Mouse (Mus musculus) midbrain, embryonic 12.5 days (tissue): Measurements from ENCODE around the gene Mzf1. TPM values are rescaled to one million over a fixed set of nuclear protein-coding genes. Genes with fewer than 3 reads are reported as not detected.

Experiments used
- ATAC-seq: fragments of 200-750 bp; cut with Nextera tagmentation; 2 replicates; pipeline ENCODE4 v1.8.0; 2017; ENCODE audit warnings: low read depth, moderate TSS enrichment, moderate library complexity; ENCODE audit not compliant: low FRiP score
- H3K27ac ChIP-seq: fragments of 300-500 bp; sonication (generic); replicated peaks from 2 replicates; pipeline ENCODE4 v1.5.1; 2016; ENCODE audit warnings: mild to moderate bottlenecking
- H3K27me3 ChIP-seq: fragments of 300-500 bp; sonication (generic); 2 replicates; pipeline ENCODE4 v1.6.1; 2016; ENCODE audit warnings: mild to moderate bottlenecking
- H3K36me3 ChIP-seq: fragments of 300-500 bp; sonication (generic); 2 replicates; pipeline ENCODE4 v1.6.1; 2016
- H3K4me1 ChIP-seq: fragments of 300-500 bp; sonication (generic); 2 replicates; pipeline ENCODE4 v1.6.1; 2016
- H3K4me2 ChIP-seq: fragments of 300-500 bp; sonication (generic); replicated peaks from 2 replicates; pipeline ENCODE4 v1.6.1; 2016; ENCODE audit warnings: mild to moderate bottlenecking, moderate library complexity
- H3K4me3 ChIP-seq: fragments of 300-500 bp; sonication (generic); 2 replicates; pipeline ENCODE4 v1.5.1; 2016; ENCODE audit warnings: mild to moderate bottlenecking
- H3K9ac ChIP-seq: fragments of 300-500 bp; sonication (generic); replicated peaks from 2 replicates; pipeline ENCODE4 v1.6.1; 2016; ENCODE audit warnings: mild to moderate bottlenecking, moderate library complexity
- H3K9me3 ChIP-seq: fragments of 300-500 bp; sonication (generic); 2 replicates; pipeline ENCODE4 v1.6.1; 2016; ENCODE audit warnings: mild to moderate bottlenecking
- WGBS: fragments of 180-500 bp; shearing (Covaris S2); methylation state at CpG from one replicate; pipeline ENCODE4 v1.1.7; 2016; 5-methylcytosine and 5-hydroxymethylcytosine counted together
- polyA plus RNA-seq: library from polyadenylated mRNA; unstranded; fragments of >200 nt; fragmentation: Nextera tagmentation; extraction: Ambion mirVana; gene quantifications from 2 replicates; pipeline ENCODE4 v1.2.1, GENCODE M21; 2016

Mzf1 gene
- polyA plus RNA-seq, 1 experiment from 2014 or later: 5.2 TPM

DNA sequence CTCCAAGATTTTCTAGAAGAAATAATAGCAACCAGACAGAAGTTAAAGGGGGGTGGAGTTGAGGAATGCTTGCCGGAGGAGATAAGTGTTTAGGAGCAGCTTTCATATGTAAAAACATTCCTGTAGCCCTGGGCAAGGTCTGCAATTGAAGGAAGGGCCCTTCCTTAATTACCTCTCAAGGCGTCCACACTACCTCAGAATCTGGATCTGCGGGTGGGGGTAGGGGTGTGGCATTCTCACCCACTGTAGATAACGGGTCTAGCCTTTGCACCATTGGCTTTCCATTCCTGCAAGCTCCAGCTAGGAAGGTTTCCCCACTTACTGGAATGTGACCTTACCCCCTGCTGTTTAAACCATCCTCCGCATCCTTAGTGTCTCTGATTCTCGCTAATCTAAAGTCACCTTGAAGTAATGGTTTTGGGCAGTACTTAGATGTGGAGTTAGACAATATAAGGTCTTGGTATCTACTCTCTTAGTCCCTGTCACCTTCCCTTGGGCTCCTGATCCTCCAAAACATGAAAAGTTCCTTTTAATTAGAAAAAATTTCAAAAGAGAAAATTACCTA is 40.2 kb downstream of the Mzf1 start:
- no peak overlapping the region for H3K4me2 ChIP-seq
- H3K27me3 ChIP-seq: no peaks in the 10 kb centered on the region
- no peak for ATAC-seq
- no peaks in the 10 kb centered on the region for H3K9me3 ChIP-seq
- H3K27ac ChIP-seq: no peak overlapping the region
- H3K4me3 ChIP-seq: no peak overlapping the region
- H3K4me1 ChIP-seq: peaks cover 6% of the 10 kb centered on the region
- H3K9ac ChIP-seq: no peak overlapping the region
- 43% methylated on average over 6 of the region's 6 CpGs for WGBS
- no peaks in the 10 kb centered on the region for H3K36me3 ChIP-seq

DNA sequence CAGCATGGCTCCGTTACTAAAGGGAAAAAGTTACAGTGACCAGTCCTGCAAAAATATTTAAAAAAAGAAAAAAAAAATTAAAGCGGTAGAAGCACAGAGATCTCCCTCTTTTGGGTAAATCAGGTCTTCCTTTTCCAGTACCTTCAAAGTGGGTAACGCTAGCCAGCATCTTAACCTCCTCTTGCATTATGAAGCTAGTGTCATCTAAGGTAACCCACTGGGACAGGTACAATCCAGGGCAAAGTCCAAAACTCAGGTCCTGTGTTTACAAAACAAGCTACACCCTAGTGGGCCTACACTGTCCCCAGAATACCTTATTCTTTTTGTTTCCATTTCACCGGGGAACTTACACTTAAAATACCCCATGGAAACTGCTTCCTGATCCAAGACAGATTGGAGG is 40.9 kb downstream of the Mzf1 start:
- H3K36me3 ChIP-seq: no peaks in the 10 kb centered on the region
- H3K4me2 ChIP-seq: no peak overlapping the region
- WGBS: 68% methylated on average over 4 of the region's 4 CpGs
- no peak overlapping the region for H3K27ac ChIP-seq
- H3K4me1 ChIP-seq: peaks cover 10% of the 10 kb centered on the region
- no peaks in the 10 kb centered on the region for H3K9me3 ChIP-seq
- no peaks in the 10 kb centered on the region for H3K27me3 ChIP-seq
- H3K9ac ChIP-seq: no peak overlapping the region
- no peak for ATAC-seq
- no peak overlapping the region for H3K4me3 ChIP-seq

DNA sequence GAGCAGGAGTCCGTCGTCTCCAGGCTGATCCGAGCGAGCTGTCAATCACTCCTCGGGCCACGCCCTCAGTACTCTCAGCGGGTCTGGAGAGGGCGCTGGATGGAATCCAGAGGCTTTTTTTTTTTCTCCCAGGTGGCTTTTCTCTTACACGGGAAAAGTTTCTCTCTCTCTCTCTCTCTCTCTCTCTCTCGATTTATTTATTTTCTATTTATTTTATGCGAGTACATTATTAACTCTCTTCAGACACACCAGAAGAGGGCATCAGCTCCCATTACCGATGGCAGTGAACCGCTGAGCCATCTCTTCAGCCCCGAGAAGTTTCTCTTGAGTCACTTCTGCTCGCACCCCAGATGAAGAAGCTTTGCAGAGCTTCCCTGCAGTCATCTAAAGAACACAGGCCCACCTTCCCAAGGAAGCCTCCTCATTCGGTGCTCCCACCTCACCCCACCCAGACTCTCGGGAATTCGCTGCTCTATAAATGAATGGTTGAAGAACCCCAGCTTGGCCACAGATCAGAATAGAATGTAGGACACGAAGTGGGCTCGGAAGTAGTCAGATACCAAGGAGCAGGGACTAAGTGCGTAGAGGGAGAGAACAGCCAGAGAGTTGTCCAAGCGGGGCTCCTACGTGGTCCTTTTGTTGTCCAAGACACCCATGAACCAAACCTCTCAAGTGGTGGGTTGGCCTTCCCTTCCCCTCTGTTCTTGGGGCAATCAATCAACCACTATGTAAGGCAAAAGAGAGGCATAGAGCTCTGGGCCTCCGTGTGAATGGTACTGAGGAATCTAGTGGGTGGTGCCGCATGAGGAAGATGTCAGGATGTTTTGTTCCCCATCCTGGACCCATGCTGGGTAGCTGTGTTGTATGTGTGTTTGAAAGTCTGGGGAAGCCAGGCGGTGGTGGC is 44.3 kb downstream of the Mzf1 start, which contains the start of gene Zbtb45:
Gene Zbtb45 (minus strand): TSS at position 30 of the 904 bp plus-strand sequence.
- H3K9me3 ChIP-seq: no peaks in the 10 kb centered on the region
- no peak for ATAC-seq

DNA sequence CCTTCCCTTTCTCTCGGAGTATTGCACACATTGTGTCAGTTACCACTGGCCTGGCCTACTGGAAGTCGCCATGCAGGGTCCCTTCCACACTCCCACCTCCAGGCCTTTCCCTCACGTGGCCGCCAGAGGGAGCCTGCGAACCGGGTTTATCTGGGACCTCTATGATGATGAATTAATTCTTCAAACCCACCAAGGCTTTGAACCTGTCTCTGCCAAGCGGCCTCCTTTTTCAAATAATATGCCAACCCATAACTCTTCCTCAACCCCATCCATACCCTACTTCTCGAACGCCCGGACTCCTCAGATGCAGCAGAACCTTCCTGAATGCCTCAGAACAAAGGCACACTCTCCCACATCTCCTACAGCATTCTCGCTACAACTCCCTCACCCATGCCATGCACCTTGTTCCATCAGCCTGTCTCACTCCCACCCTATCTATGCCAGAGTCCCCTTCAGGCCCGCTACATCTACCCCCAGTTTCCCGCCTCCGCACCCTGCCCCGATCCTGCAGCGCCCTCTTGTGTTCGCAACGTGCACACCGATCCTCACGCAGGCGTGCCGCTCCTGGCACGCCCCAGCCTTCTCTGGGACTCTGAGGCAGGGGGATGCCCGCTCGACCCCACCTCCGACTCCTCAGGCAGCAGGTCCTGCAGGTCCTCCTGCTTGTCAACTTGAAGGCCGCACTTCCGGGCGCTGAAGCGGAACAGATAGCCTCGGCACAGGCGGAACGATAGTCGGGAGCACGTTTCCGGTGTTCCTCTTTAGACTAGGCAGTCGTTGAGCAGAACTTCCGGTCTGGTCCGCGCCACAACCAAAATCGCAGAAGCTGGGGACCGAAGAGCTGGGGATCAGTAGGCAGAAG is 45.2 kb downstream of the Mzf1 start:
- under 1% methylated on average over 42 of the region's 42 CpGs for WGBS
- ATAC-seq: peak; percentile 90
- Histone ChIP-seq H3K4me1 (peaks cover 28% of the 10 kb centered on the region), H3K4me2 (peak overlapping the region; percentile 73), H3K36me3 (peaks cover 33% of the 10 kb centered on the region), H3K27me3 (peaks cover 21% of the 10 kb centered on the region), H3K9ac (peak overlapping the region; percentile 75), H3K4me3 (peak overlapping the region; percentile 58), H3K9me3 (no peaks in the 10 kb centered on the region), H3K27ac (peak overlapping the region; percentile 90)

More for the DNA sequence above, 44.3 kb downstream of the Mzf1 start, which contains the start of gene Zbtb45:
- Histone ChIP-seq H3K4me2 (peak within 1 kb of the TSS; percentile 73), H3K36me3 (peaks cover 28% of the 10 kb centered on the region), H3K9ac (peak within 1 kb of the TSS; percentile 75), H3K4me3 (peak within 1 kb of the TSS; percentile 58), H3K27me3 (peaks cover 21% of the 10 kb centered on the region), H3K4me1 (peaks cover 28% of the 10 kb centered on the region), H3K27ac (peak within 1 kb of the TSS; percentile 90)
- WGBS: 15% methylated on average over 26 of the region's 26 CpGs

DNA sequence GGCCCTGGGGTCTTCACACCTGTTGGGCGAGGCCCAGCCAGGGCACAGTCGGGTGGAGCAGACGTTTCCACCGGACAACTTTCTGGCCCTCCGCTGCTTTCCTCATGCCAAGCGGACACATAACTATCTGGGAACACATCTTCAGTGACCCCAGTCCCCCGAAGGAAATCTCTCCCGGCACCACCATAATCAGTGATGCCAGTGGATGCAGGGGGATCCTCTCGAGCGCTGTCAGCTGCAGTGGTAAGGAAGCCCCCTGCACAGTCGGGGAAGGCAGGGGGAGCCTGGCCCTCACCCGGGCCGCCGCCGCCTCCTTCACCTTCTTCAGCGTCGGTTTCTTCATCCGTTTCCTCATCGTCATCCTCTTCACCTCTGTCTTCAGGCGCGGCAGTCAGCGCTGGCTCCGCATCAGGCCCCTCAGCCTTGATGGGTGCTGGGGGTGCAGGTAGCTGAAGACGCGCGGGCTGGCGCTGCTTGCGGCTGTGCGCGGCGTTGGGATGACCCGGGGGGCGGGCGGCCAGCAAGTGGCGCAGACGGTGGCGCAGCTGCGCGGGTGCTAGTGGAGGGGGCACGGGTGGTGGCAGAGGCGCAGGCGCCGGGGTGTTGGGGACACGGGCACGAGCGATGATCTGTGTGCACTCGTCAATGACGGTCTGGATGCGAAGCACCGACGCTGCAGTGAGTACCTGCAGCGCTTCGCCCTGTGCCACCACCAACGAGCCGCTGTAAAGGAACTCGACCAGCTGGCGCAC is 47.0 kb downstream of the Mzf1 start:
- peak overlapping the region; percentile 41; the same call in 1 of the 2 replicates for H3K9ac ChIP-seq
- peak overlapping the region; percentile 34 for H3K4me2 ChIP-seq
- peaks cover 28% of the 10 kb centered on the region for H3K4me1 ChIP-seq
- H3K27me3 ChIP-seq: peaks cover 21% of the 10 kb centered on the region
- whole genome bisulfite sequencing: 35% methylated on average over 57 of the region's 57 CpGs
- peaks cover 33% of the 10 kb centered on the region for H3K36me3 ChIP-seq
- H3K9me3 ChIP-seq: no peaks in the 10 kb centered on the region
- no peak for ATAC-seq
- H3K27ac ChIP-seq: no peak overlapping the region
- peak overlapping the region; percentile 22 for H3K4me3 ChIP-seq

DNA sequence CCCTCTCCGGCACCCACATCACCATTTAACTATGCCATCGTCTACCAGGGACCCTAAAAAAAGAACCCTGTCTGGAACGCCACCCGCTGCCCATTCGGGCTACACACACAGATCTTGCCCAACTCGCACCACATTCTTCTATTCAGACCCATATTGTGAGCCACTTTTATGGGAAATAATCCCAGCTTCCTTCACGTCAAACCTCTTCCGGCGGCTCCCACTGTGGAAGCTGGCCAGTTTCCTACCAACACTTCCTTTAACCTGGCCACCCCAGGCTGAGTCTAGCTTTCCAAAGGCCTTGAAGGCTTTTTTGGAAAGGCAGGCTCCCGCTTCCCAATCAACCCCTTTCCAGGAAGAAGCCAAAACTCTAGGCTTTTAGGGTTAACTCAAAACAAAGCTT is 48.0 kb downstream of the Mzf1 start:
- Histone ChIP-seq H3K4me1 (peaks cover 28% of the 10 kb centered on the region), H3K9ac (no peak overlapping the region)
- WGBS: 88% methylated on average over 10 of the region's 10 CpGs

DNA sequence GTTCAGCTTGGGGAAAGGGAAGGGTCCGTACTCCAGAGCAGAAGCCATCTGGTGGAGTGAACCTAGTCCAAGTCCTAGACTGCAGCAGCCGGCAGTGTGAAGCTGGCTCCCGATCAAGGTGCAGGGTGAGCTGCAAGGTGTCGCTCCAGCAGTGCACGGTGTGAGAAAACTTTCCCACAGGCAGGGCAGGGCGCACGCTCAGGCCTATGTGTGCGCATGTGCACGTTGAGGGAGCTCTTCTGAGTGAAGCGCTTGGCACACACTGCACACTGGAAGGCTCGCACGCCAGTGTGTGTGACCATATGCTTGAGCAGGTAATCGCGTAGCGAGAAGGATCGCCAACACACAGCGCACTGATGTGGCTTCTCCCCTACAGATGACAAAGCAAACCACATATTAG is 48.6 kb downstream of the Mzf1 start:
- WGBS: 91% methylated on average over 17 of the region's 17 CpGs
- H3K36me3 ChIP-seq: peaks cover 33% of the 10 kb centered on the region
- no peaks in the 10 kb centered on the region for H3K9me3 ChIP-seq
- no peak overlapping the region for H3K27ac ChIP-seq
- ATAC-seq: no peak
- no peak overlapping the region for H3K4me2 ChIP-seq
- H3K9ac ChIP-seq: no peak overlapping the region
- H3K4me1 ChIP-seq: peaks cover 28% of the 10 kb centered on the region
- no peak overlapping the region for H3K4me3 ChIP-seq
- H3K27me3 ChIP-seq: peaks cover 21% of the 10 kb centered on the region

More for the DNA sequence above, 48.0 kb downstream of the Mzf1 start:
- Histone ChIP-seq H3K27ac (no peak overlapping the region), H3K36me3 (peaks cover 33% of the 10 kb centered on the region), H3K27me3 (peaks cover 21% of the 10 kb centered on the region), H3K4me3 (no peak overlapping the region), H3K4me2 (no peak overlapping the region), H3K9me3 (no peaks in the 10 kb centered on the region)
- ATAC-seq: no peak

DNA sequence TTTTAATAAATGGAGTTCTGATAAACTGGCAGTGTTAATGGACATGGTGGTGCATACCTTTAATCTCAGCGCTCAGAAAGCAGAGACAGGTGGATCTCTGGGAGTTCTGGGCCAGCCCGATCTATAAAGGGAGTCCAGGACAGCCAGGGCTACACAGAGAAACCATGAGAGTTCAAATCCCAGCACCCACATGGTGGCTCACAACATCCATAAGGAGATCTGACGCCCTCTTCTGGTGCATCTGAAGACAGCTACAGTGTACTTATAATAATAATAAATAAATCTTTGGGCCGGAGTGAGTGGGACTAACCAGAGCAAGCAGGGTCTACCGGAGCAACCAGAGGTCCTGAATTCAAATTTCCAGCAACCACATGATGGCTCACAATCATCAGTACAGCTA is 51.2 kb downstream of the Mzf1 start:
- peaks cover 20% of the 10 kb centered on the region for H3K27me3 ChIP-seq
- no peak overlapping the region for H3K4me3 ChIP-seq
- ATAC-seq: no peak
- H3K9ac ChIP-seq: no peak overlapping the region
- H3K4me2 ChIP-seq: no peak overlapping the region
- no peak overlapping the region for H3K27ac ChIP-seq
- 74% methylated on average over 5 of the region's 5 CpGs for WGBS
- no peaks in the 10 kb centered on the region for H3K9me3 ChIP-seq
- H3K36me3 ChIP-seq: peaks cover 33% of the 10 kb centered on the region
- H3K4me1 ChIP-seq: peaks cover 15% of the 10 kb centered on the region

DNA sequence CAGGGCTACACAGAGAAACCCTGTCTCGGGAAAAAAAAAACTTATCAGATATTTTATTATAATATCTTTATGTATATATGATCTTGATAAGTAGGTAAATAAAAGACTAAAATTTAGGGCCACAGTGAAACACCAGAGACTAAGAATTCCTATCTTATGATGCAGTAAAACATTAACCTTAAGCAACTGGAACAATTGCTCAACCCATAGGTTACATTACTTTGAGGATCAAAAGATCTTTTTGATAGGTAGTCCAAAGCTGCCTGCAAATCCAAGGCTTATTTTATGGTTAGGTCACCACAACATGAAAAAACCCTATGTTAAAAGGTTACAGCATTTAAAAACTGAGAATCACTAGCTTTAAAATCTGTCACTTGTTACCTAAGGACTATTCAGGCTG is 53.0 kb downstream of the Mzf1 start:
- Histone ChIP-seq H3K36me3 (peaks cover 18% of the 10 kb centered on the region), H3K4me1 (no peaks in the 10 kb centered on the region), H3K4me2 (no peak overlapping the region), H3K9me3 (no peaks in the 10 kb centered on the region), H3K9ac (no peak overlapping the region), H3K4me3 (no peak overlapping the region), H3K27me3 (0 out of 2 replicates have a peak, but pooled peaks cover 2% of the 10 kb centered on the region), H3K27ac (no peak overlapping the region)
- WGBS: 71% methylated on average over 1 of the region's 1 CpGs
- no peak for ATAC-seq

DNA sequence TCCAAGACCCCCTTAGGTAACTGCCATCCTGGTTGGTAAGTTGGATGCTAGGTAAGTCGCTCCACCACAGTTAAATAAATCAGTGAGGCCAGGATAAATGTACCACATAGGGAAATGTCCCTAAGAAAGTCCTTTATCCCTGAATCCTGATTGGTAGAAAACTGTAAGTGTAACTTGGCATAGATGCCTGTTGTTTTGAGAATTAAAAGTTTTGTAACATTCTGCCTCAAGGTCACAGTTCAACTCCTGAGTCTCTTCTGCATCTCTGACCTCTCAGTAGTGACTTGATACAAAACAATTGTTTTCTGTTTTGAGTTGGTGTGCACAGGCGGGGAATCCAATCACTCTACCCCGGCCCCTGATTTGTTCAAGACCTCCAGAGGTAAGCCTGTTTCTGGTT is 55.7 kb downstream of the Mzf1 start, which contains the start of gene Trim28:
Gene Trim28 (plus strand): TSS at position 264 of the 400 bp plus-strand sequence.
- no peak for ATAC-seq
- H3K9me3 ChIP-seq: no peaks in the 10 kb centered on the region
- WGBS: 83% methylated on average over 3 of the region's 3 CpGs

DNA sequence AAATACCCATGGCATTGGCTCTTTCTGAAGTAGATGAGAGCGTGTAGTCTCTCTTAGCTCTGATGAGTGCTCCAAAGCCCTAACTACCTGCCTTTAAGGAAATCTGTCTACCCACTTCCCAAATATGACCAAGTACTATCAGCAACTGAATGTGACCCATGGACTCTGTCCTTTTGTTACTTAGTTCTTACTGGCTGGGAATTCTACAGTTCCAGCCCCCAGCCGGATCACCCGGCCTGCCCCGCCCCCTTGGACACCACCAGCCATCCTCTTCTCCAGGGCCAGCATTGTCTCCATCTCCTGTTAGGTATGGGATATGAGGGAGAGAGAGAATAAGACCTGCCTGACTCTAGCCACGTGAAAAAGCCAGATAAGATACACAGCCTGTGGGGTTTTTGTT is 56.5 kb downstream of the Mzf1 start, which contains the start of gene Slc27a5:
Gene Slc27a5 (minus strand): TSS at position 140 of the 400 bp plus-strand sequence.
- Histone ChIP-seq H3K4me3 (no peak within 1 kb of the TSS), H3K27me3 (no peaks in the 10 kb centered on the region), H3K9ac (no peak within 1 kb of the TSS), H3K4me2 (no peak within 1 kb of the TSS), H3K9me3 (no peaks in the 10 kb centered on the region), H3K27ac (no peak within 1 kb of the TSS), H3K4me1 (no peaks in the 10 kb centered on the region), H3K36me3 (no peaks in the 10 kb centered on the region)
- WGBS: 80% methylated on average over 5 of the region's 5 CpGs
- ATAC-seq: no peak

More for the DNA sequence above, 55.7 kb downstream of the Mzf1 start, which contains the start of gene Trim28:
- no peaks in the 10 kb centered on the region for H3K27me3 ChIP-seq
- H3K27ac ChIP-seq: no peak within 1 kb of the TSS
- no peak within 1 kb of the TSS for H3K9ac ChIP-seq
- no peaks in the 10 kb centered on the region for H3K36me3 ChIP-seq
- H3K4me2 ChIP-seq: no peak within 1 kb of the TSS
- no peaks in the 10 kb centered on the region for H3K4me1 ChIP-seq
- H3K4me3 ChIP-seq: no peak within 1 kb of the TSS
